Mouse (Mus musculus) kidney, postnatal 14 days (tissue): Measurements from ENCODE around the gene Hk2.

Experiments
- DNase-seq: peaks from one replicate; pipeline ENCODE4 v3.0.0; 2022; ENCODE audit warnings: mixed read lengths

Gene Hk2

GRCm38 (mm10) chr6:82774321-82774764 lies at the start of gene Hk2:
Gene Hk2, minus strand, starts transcription at chr6:82774454.
- peak; percentile 89 for DNase-seq

GRCm38 (mm10) chr6:82821758-82822253 lies 47.6 kb upstream of the Hk2 start:
- no peak for DNase-seq

GRCm38 (mm10) chr6:82820716-82821115 lies 46.5 kb upstream of the Hk2 start:
- no peak for DNase-seq

GRCm38 (mm10) chr6:82814821-82815220 lies 40.6 kb upstream of the Hk2 start:
- DNase-seq = no peak

- DNase-seq = no peak
These were observed 33.9 kb upstream of the Hk2 start for GRCm38 (mm10) chr6:82807984-82808700.

- DNase-seq = no peak
These were observed 32.7 kb upstream of the Hk2 start for GRCm38 (mm10) chr6:82806971-82807370.

GRCm38 (mm10) chr6:82806503-82806902 lies 32.2 kb upstream of the Hk2 start:
- no peak for DNase-seq

GRCm38 (mm10) chr6:82805894-82806293 lies 31.6 kb upstream of the Hk2 start:
- DNase-seq = no peak

- DNase-seq = no peak
These were observed 30.7 kb upstream of the Hk2 start for GRCm38 (mm10) chr6:82804984-82805383.

GRCm38 (mm10) chr6:82798202-82798737 lies 24.0 kb upstream of the Hk2 start:
- DNase-seq = no peak

- no peak for DNase-seq
These were observed 23.1 kb upstream of the Hk2 start for GRCm38 (mm10) chr6:82797300-82797839.

- no peak for DNase-seq
These were observed 16.6 kb upstream of the Hk2 start for GRCm38 (mm10) chr6:82790864-82791263.

- DNase-seq = no peak
These were observed 9.7 kb upstream of the Hk2 start for GRCm38 (mm10) chr6:82783906-82784305.

GRCm38 (mm10) chr6:82780802-82781393 lies 6.6 kb upstream of the Hk2 start:
- no peak for DNase-seq

- no peak for DNase-seq
These were observed 6.1 kb upstream of the Hk2 start for GRCm38 (mm10) chr6:82780369-82780768.

- no peak for DNase-seq
These were observed 2.9 kb upstream of the Hk2 start for GRCm38 (mm10) chr6:82777124-82777654.

- DNase-seq = no peak
These were observed 1.1 kb upstream of the Hk2 start for GRCm38 (mm10) chr6:82775386-82775785.

GRCm38 (mm10) chr6:82773261-82774131 lies 758 bp downstream of the Hk2 start:
- peak; percentile 25 for DNase-seq

- no peak for DNase-seq
These were observed 1.7 kb downstream of the Hk2 start for GRCm38 (mm10) chr6:82772451-82773101.

- DNase-seq = no peak
These were observed 2.3 kb downstream of the Hk2 start for GRCm38 (mm10) chr6:82771981-82772409.

GRCm38 (mm10) chr6:82771059-82771458 lies 3.2 kb downstream of the Hk2 start:
- DNase-seq = no peak

- no peak for DNase-seq
These were observed 4.0 kb downstream of the Hk2 start for GRCm38 (mm10) chr6:82770286-82770685.
